ENCODE assay signal across 13 mouse cellular contexts in the genomic region with DNA sequence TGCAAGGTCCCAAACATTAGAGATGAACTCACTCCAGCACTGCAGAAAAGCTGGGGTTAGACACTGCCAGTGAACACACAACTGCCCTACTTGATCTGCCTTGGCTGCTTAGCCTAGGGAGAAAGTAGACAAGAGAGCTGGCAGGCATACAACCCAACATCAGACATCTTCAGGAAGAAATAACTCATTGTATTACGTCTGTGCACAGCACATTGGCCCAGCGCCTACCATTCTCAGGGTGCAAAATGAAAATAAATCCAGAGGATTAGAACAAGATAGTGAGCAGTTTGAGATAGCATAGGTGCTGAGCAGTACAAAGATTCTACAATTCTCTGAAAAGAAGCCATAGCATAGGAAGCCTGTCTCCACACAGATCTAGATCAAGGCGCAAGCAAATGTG.
DNase-seq lines count a peak whose midpoint lies in the region; ATAC-seq and TF ChIP-seq lines count a peak whose summit lies in the region.
"Had no signal": no experiment of that assay in that cellular context is flagged by ENCODE, and none has a peak within 500 bp of the region (broad histone marks: within the 10 kb centered on the region; RNA-seq: fewer than 3 reads in every experiment).

No protein-coding gene starts in this region.

- no peaks in the 10 kb centered on the region for H3K9me3 ChIP-seq in intestine, embryonic 15.5 days
- H3K9me3 ChIP-seq: limb, embryonic 13.5 days had no signal

- H3K9ac ChIP-seq in intestine, embryonic 15.5 days, result no peak overlapping the region
- H3K9ac ChIP-seq: limb, embryonic 13.5 days had no signal

- TF ChIP-seq POLR2A in lung, adult 2 months (IDR thresholded peaks at IDR 0.05; ENCODE audit: borderline replicate concordance, extremely low read depth, low read depth, low read length), result no peak

- 53% methylated on average over 3 of the region's 3 CpGs for WGBS in lung, adult 2 months
- 67% methylated on average over 3 of the region's 3 CpGs for WGBS in intestine, embryonic 15.5 days

- no peak overlapping the region for H3K27ac ChIP-seq in intestine, embryonic 15.5 days
- H3K27ac ChIP-seq: limb, embryonic 13.5 days; macrophage had no signal

- no peak overlapping the region for H3K4me2 ChIP-seq in intestine, embryonic 15.5 days (replicated peaks)
- H3K4me2 ChIP-seq: limb, embryonic 13.5 days had no signal

- H3K4me1 ChIP-seq in lung, adult 2 months (ENCODE audit: control insufficient read depth, insufficient read depth, low read length), result peaks cover 3% of the 10 kb centered on the region; the same call in 1 of the 2 replicates
- peaks cover 5% of the 10 kb centered on the region; the same call in 1 of the 2 replicates for H3K4me1 ChIP-seq in intestine, embryonic 15.5 days (replicated peaks)
- H3K4me1 ChIP-seq: limb, embryonic 13.5 days had no signal

- peak; percentile 17 to 29 for DNase-seq in lung, adult 18-20 months
- no peak for DNase-seq in lung, adult 2 months
- DNase-seq in brain, adult 2 months (ENCODE audit: low read depth, low spot score), result peak; percentile 47
- DNase-seq in kidney, postnatal 14 days, result peak; percentile 80
- DNase-seq in embryo, embryonic 9.5 days (ENCODE audit: extremely low spot score), result no peak
- DNase-seq in urinary bladder, postnatal 36 days (ENCODE audit: low spot score in 2 of 2), result no peak
- DNase-seq: cerebellum, postnatal 36 days; layer of hippocampus, postnatal 36 days; thymus, postnatal 36 days had no signal

- TF ChIP-seq CTCF in lung, adult 2 months (IDR thresholded peaks at IDR 0.05; ENCODE audit: insufficient read depth, low read length), result no peak

- ATAC-seq in intestine, embryonic 15.5 days, result no peak
- ATAC-seq: inflammation-experienced regulatory T-cells, adult 6 months had no signal

- H3K4me3 ChIP-seq in lung, adult 2 months (replicated peaks; ENCODE audit: extremely low read depth, low read depth, low read length), result no peak overlapping the region
- no peak overlapping the region for H3K4me3 ChIP-seq in intestine, embryonic 15.5 days (replicated peaks)
- H3K4me3 ChIP-seq: limb, embryonic 13.5 days had no signal

- H3K27me3 ChIP-seq in intestine, embryonic 15.5 days (replicated peaks), result no peaks in the 10 kb centered on the region
- H3K27me3 ChIP-seq: limb, embryonic 13.5 days had no signal

- no peaks in the 10 kb centered on the region for H3K36me3 ChIP-seq in intestine, embryonic 15.5 days
- H3K36me3 ChIP-seq: limb, embryonic 13.5 days had no signal

Comparison
In these comparisons a context has a peak if more than half of its experiments do, and no peak if none do; other contexts are left out.
1. DNase-seq: peak in lung, adult 18-20 months (2 of 2), brain, adult 2 months (single experiment) and kidney, postnatal 14 days (single experiment); none in lung, adult 2 months (single experiment), embryo, embryonic 9.5 days (single experiment) and urinary bladder, postnatal 36 days (0 of 2).